In the genomic region with DNA sequence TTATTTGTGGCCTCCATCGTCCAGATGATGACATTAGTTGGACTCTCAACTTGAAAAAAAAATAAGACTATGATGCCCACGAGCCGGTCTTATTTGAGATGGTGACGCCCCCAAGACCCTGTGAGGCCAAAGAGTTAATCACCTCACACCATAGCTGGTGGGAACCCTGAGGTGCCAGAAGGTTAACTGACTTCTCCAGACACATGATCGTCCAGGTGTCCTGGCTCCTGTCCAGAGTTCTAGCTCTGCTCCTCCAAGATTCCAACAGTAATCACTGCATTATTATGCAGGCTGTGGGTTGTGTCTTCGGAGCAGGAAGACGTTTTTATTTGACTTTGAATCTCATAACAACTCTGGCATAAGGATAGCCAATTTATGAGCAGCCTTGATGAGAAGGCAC, we compare ENCODE assay signal across 11 mouse cellular contexts.
"Had no signal": no experiment of that assay in that cellular context is flagged by ENCODE, and none has a peak within 500 bp of the region (broad histone marks: within the 10 kb centered on the region; RNA-seq: fewer than 3 reads in every experiment).

No protein-coding gene starts in this region.

- H3K4me1 ChIP-seq: limb, embryonic 12.5 days; liver, embryonic 13.5 days; lung, embryonic 15.5 days; midbrain, embryonic 12.5 days had no signal

- H3K9me3 ChIP-seq: limb, embryonic 12.5 days; liver, embryonic 13.5 days; lung, embryonic 15.5 days; midbrain, embryonic 12.5 days had no signal

- H3K36me3 ChIP-seq: limb, embryonic 12.5 days; liver, embryonic 13.5 days; lung, embryonic 15.5 days; midbrain, embryonic 12.5 days had no signal

- H3K27ac ChIP-seq: kidney, postnatal 0 days; limb, embryonic 12.5 days; liver, embryonic 13.5 days; lung, embryonic 15.5 days; midbrain, embryonic 12.5 days had no signal

- H3K9ac ChIP-seq: limb, embryonic 12.5 days; liver, embryonic 13.5 days; liver, postnatal 0 days; lung, embryonic 15.5 days; midbrain, embryonic 12.5 days had no signal

- ATAC-seq: liver, postnatal 0 days had no signal

- DNase-seq: kidney, adult 9 months; liver, embryonic 13.5 days; liver, postnatal 0 days; lung, postnatal 14 days; spleen, adult 18-20 months; thymus, adult 18-20 months; thymus, postnatal 14 days had no signal

- H3K4me2 ChIP-seq: limb, embryonic 12.5 days; liver, embryonic 13.5 days; lung, embryonic 15.5 days; midbrain, embryonic 12.5 days had no signal

- H3K4me3 ChIP-seq: limb, embryonic 12.5 days; liver, embryonic 13.5 days; lung, embryonic 15.5 days; midbrain, embryonic 12.5 days had no signal

- H3K27me3 ChIP-seq: limb, embryonic 12.5 days; liver, embryonic 13.5 days; lung, embryonic 15.5 days; midbrain, embryonic 12.5 days had no signal
